Comparison of ENCODE assay signal across 7 mouse cellular contexts in the genomic region with DNA sequence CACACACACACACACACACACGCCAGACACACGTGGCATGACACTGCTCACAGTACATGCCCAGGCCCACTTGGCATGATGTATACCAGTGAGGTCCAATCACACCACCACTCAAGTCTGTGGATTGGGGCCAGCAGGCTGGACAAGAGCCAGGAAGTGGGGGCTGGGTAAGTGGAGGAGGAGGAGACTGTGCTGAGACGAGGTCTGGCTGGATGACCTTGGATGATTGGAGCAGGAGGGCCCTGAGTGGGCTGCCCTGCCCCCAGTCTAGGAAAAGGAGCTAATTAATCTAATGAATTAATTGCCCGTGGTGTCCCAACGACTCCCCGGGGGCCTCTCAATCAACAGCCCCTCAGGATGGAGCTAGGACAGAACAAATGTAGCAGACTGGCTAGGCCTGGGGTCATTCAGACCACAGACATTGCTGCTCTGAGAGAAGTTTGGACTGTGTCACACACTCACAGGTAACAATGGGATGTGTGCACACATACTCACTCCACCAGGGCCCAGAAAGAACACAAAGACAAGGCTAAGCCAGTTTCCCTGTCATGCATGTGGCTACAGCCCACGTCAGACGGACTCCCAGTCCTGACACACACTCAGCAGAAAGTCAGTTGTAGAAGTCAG. TPM values are rescaled to one million over a fixed set of nuclear protein-coding genes. Genes with fewer than 3 reads are reported as not detected.
DNase-seq lines count a peak whose midpoint lies in the region; ATAC-seq and TF ChIP-seq lines count a peak whose summit lies in the region.

No protein-coding gene starts in this region.

- H3K4me3 ChIP-seq in layer of hippocampus, adult 2 months = no peak overlapping the region
- H3K4me3 ChIP-seq in embryonic facial prominence, embryonic 14.5 days (ENCODE audit: low read depth, low read length) = no peak overlapping the region
- no peak overlapping the region for H3K4me3 ChIP-seq in hindbrain, embryonic 14.5 days (replicated peaks; ENCODE audit: low read length)
- H3K4me3 ChIP-seq in midbrain, embryonic 14.5 days (replicated peaks; ENCODE audit: low read depth, low read length) = no peak overlapping the region

- H3K27ac ChIP-seq in layer of hippocampus, adult 2 months = peak overlapping the region; percentile 0; the same call in 1 of the 2 replicates
- H3K27ac ChIP-seq in embryonic facial prominence, embryonic 14.5 days (replicated peaks; ENCODE audit: low read depth, low read length) = no peak overlapping the region
- H3K27ac ChIP-seq in hindbrain, embryonic 14.5 days = 0 out of 2 replicates have a peak overlapping the region, but pooled peaks have one; percentile 5
- no peak overlapping the region for H3K27ac ChIP-seq in midbrain, embryonic 14.5 days (replicated peaks; ENCODE audit: low read depth, low read length)

- 67% methylated on average over 8 of the region's 8 CpGs for WGBS in embryonic facial prominence, embryonic 14.5 days
- WGBS in hindbrain, embryonic 14.5 days = 45% methylated on average over 8 of the region's 8 CpGs
- WGBS in midbrain, embryonic 14.5 days = 67% methylated on average over 8 of the region's 8 CpGs

- DNase-seq in layer of hippocampus, adult 2 months (ENCODE audit: low spot score in 2 of 2) = no peak
- no peak for DNase-seq in layer of hippocampus, adult 8-10 months (ENCODE audit: low spot score in 2 of 2)
- DNase-seq in embryonic facial prominence, embryonic 14.5 days (ENCODE audit: low spot score) = no peak
- peak; percentile 62 for DNase-seq in hindbrain, embryonic 14.5 days (ENCODE audit: low spot score)
- DNase-seq in midbrain, embryonic 14.5 days = peak; percentile 57
- no peak for DNase-seq in thymus, postnatal 14 days
- DNase-seq in layer of hippocampus, postnatal 36 days = no peak

- no peak overlapping the region for H3K4me2 ChIP-seq in embryonic facial prominence, embryonic 14.5 days (ENCODE audit: low read depth, low read length)
- no peak overlapping the region for H3K4me2 ChIP-seq in hindbrain, embryonic 14.5 days (replicated peaks)
- no peak overlapping the region for H3K4me2 ChIP-seq in midbrain, embryonic 14.5 days (ENCODE audit: low read length)

- TF ChIP-seq CTCF in layer of hippocampus, adult 2 months (conservative IDR thresholded peaks at IDR 0.05) = no peak

- no peaks in the 10 kb centered on the region for H3K4me1 ChIP-seq in embryonic facial prominence, embryonic 14.5 days (ENCODE audit: control insufficient read depth, insufficient read depth, low read length)
- H3K4me1 ChIP-seq in hindbrain, embryonic 14.5 days (replicated peaks; ENCODE audit: control insufficient read depth, insufficient read depth, low read length) = peaks cover 17% of the 10 kb centered on the region
- H3K4me1 ChIP-seq in midbrain, embryonic 14.5 days (ENCODE audit: control insufficient read depth, insufficient read depth, low read length) = peaks cover 3% of the 10 kb centered on the region; the same call in 1 of the 2 replicates

- peak; percentile 15; the same call in 1 of the 2 replicates for ATAC-seq in embryonic facial prominence, embryonic 14.5 days (ENCODE audit: low read depth)
- peak; percentile 68 for ATAC-seq in hindbrain, embryonic 14.5 days (ENCODE audit: low FRiP score)
- peak; percentile 46 for ATAC-seq in midbrain, embryonic 14.5 days (ENCODE audit: low FRiP score, low TSS enrichment)

- no peak overlapping the region for H3K9ac ChIP-seq in embryonic facial prominence, embryonic 14.5 days (ENCODE audit: low read depth, low read length)
- no peak overlapping the region for H3K9ac ChIP-seq in hindbrain, embryonic 14.5 days
- H3K9ac ChIP-seq in midbrain, embryonic 14.5 days (replicated peaks; ENCODE audit: low read length) = no peak overlapping the region

- no peaks in the 10 kb centered on the region for H3K36me3 ChIP-seq in embryonic facial prominence, embryonic 14.5 days (ENCODE audit: control insufficient read depth, insufficient read depth, low read length)
- peaks cover 6% of the 10 kb centered on the region for H3K36me3 ChIP-seq in hindbrain, embryonic 14.5 days (replicated peaks; ENCODE audit: control insufficient read depth, insufficient read depth)
- H3K36me3 ChIP-seq in midbrain, embryonic 14.5 days (ENCODE audit: control insufficient read depth, insufficient read depth, low read length) = peaks cover 14% of the 10 kb centered on the region; the same call in 1 of the 2 replicates

- peaks cover 6% of the 10 kb centered on the region for H3K27me3 ChIP-seq in embryonic facial prominence, embryonic 14.5 days (replicated peaks; ENCODE audit: control insufficient read depth, insufficient read depth, low read length)
- peaks cover 19% of the 10 kb centered on the region for H3K27me3 ChIP-seq in hindbrain, embryonic 14.5 days (ENCODE audit: control insufficient read depth, insufficient read depth, low read length)
- H3K27me3 ChIP-seq in midbrain, embryonic 14.5 days (ENCODE audit: control insufficient read depth, insufficient read depth, low read length) = peaks cover 10% of the 10 kb centered on the region

- no peaks in the 10 kb centered on the region for H3K9me3 ChIP-seq in embryonic facial prominence, embryonic 14.5 days (ENCODE audit: control insufficient read depth, low read length)
- H3K9me3 ChIP-seq in hindbrain, embryonic 14.5 days (ENCODE audit: control insufficient read depth, low read length) = no peaks in the 10 kb centered on the region
- H3K9me3 ChIP-seq in midbrain, embryonic 14.5 days (ENCODE audit: control insufficient read depth, low read length) = no peaks in the 10 kb centered on the region

RNA-seq across cellular contexts. Expression of a gene that starts 7.7 kb away (rescaled TPM):
- total RNA-seq in layer of hippocampus, adult 2 months (2021) = 10 to 100 TPM; 24.8 TPM
- total RNA-seq in layer of hippocampus, adult 8-10 months (2022) = 10 to 100 TPM; 21.4 to 23.8 (median 22.9) TPM
- polyA plus RNA-seq in embryonic facial prominence, embryonic 14.5 days (2014; fragmentation: Nextera tagmentation; extraction: Ambion mirVana) = 0.56 and 0.75 TPM in 2 replicates
- polyA plus RNA-seq in hindbrain, embryonic 14.5 days (2014; fragmentation: Nextera tagmentation; extraction: Ambion mirVana) = 10.0 and 11.1 TPM in 2 replicates
- polyA plus RNA-seq in midbrain, embryonic 14.5 days (2014; fragmentation: Nextera tagmentation; extraction: Ambion mirVana) = 8.8 and 12.1 TPM in 2 replicates
- total RNA-seq in layer of hippocampus, postnatal 36 days (2021) = 10 to 100 TPM; 22.7 to 23.6 TPM

RNA-seq across cellular contexts. Expression of a gene that starts 19.3 kb away (rescaled TPM):
- 1 to 10 TPM; 1.5 to 2.2 TPM for total RNA-seq in layer of hippocampus, adult 2 months (2021)
- 1 to 10 TPM; 2.3 to 4.5 (median 3.9) TPM for total RNA-seq in layer of hippocampus, adult 8-10 months (2022)
- 3.1 and 3.8 TPM in 2 replicates for polyA plus RNA-seq in embryonic facial prominence, embryonic 14.5 days (2014; fragmentation: Nextera tagmentation; extraction: Ambion mirVana)
- polyA plus RNA-seq in hindbrain, embryonic 14.5 days (2014; fragmentation: Nextera tagmentation; extraction: Ambion mirVana) = 15.6 and 17.8 TPM in 2 replicates
- polyA plus RNA-seq in midbrain, embryonic 14.5 days (2014; fragmentation: Nextera tagmentation; extraction: Ambion mirVana) = 8.0 and 12.5 TPM in 2 replicates
- 1 to 10 TPM; 2.3 to 3.0 TPM for total RNA-seq in layer of hippocampus, postnatal 36 days (2021)

RNA-seq across cellular contexts. Expression of a gene that starts 23.5 kb away (rescaled TPM):
- not detected for total RNA-seq in layer of hippocampus, adult 2 months (2021)
- total RNA-seq in layer of hippocampus, adult 8-10 months (2022) = not detected
- not detected in 2 replicates for polyA plus RNA-seq in embryonic facial prominence, embryonic 14.5 days (2014; fragmentation: Nextera tagmentation; extraction: Ambion mirVana)
- 0.31 TPM in 1 of 2 replicates, not detected in the other for polyA plus RNA-seq in hindbrain, embryonic 14.5 days (2014; fragmentation: Nextera tagmentation; extraction: Ambion mirVana)
- not detected in 2 replicates for polyA plus RNA-seq in midbrain, embryonic 14.5 days (2014; fragmentation: Nextera tagmentation; extraction: Ambion mirVana)
- total RNA-seq in layer of hippocampus, postnatal 36 days (2021) = not detected

RNA-seq across cellular contexts. Expression of a gene that starts 38.3 kb away (rescaled TPM):
- under 1 TPM in 1 of 2 experiments, not detected in 1; 0.90 TPM for total RNA-seq in layer of hippocampus, adult 2 months (2021)
- 1 to 10 TPM in 2 of 4 experiments, under 1 TPM in 1, not detected in 1; 0.65 to 2.6 (median 1.7) TPM for total RNA-seq in layer of hippocampus, adult 8-10 months (2022)
- 0.25 TPM in 1 of 2 replicates, not detected in the other for polyA plus RNA-seq in embryonic facial prominence, embryonic 14.5 days (2014; fragmentation: Nextera tagmentation; extraction: Ambion mirVana)
- polyA plus RNA-seq in hindbrain, embryonic 14.5 days (2014; fragmentation: Nextera tagmentation; extraction: Ambion mirVana) = 0.62 TPM in 1 of 2 replicates, not detected in the other
- polyA plus RNA-seq in midbrain, embryonic 14.5 days (2014; fragmentation: Nextera tagmentation; extraction: Ambion mirVana) = not detected in 2 replicates
- total RNA-seq in layer of hippocampus, postnatal 36 days (2021) = under 1 TPM; 0.80 to 0.86 TPM

RNA-seq across cellular contexts. Expression of a gene that starts 38.3 kb away (rescaled TPM):
- total RNA-seq in layer of hippocampus, adult 2 months (2021) = 10 to 100 TPM; 72.9 to 76.6 TPM
- 10 to 100 TPM; 59.8 to 75.6 (median 69.4) TPM for total RNA-seq in layer of hippocampus, adult 8-10 months (2022)
- polyA plus RNA-seq in embryonic facial prominence, embryonic 14.5 days (2014; fragmentation: Nextera tagmentation; extraction: Ambion mirVana) = 298 and 300 TPM in 2 replicates
- polyA plus RNA-seq in hindbrain, embryonic 14.5 days (2014; fragmentation: Nextera tagmentation; extraction: Ambion mirVana) = 122 and 144 TPM in 2 replicates
- 101 and 120 TPM in 2 replicates for polyA plus RNA-seq in midbrain, embryonic 14.5 days (2014; fragmentation: Nextera tagmentation; extraction: Ambion mirVana)
- total RNA-seq in layer of hippocampus, postnatal 36 days (2021) = 10 to 100 TPM; 68.4 to 74.4 TPM

Comparison
In these comparisons a context has a peak if more than half of its experiments do, and no peak if none do; other contexts are left out.
1. DNase-seq: peak in hindbrain, embryonic 14.5 days (single experiment) and midbrain, embryonic 14.5 days (single experiment); none in layer of hippocampus, adult 2 months (0 of 2), layer of hippocampus, adult 8-10 months (0 of 2), embryonic facial prominence, embryonic 14.5 days (single experiment), thymus, postnatal 14 days (single experiment) and layer of hippocampus, postnatal 36 days (0 of 2).
2. H3K27ac ChIP-seq: peak in layer of hippocampus, adult 2 months (single experiment) and hindbrain, embryonic 14.5 days (single experiment); none in embryonic facial prominence, embryonic 14.5 days (single experiment) and midbrain, embryonic 14.5 days (single experiment).
3. ATAC-seq: peak in every context shown above with its lines; median percentile 68 in hindbrain, embryonic 14.5 days; 46 in midbrain, embryonic 14.5 days; 15 in embryonic facial prominence, embryonic 14.5 days.